Mouse (Mus musculus) myocyte (in vitro differentiated cells): ENCODE measurements around the gene Tcf7l1. TPM values are rescaled to one million over a fixed set of nuclear protein-coding genes. Genes with fewer than 3 reads are reported as not detected.
A peak's percentile ranks its signal among the peaks of the same experiment; 100 is the strongest.

ENCODE experiments used
- H3K27me3 ChIP-seq: one replicate; pipeline ENCODE4 v1.6.1; 2011; ENCODE audit not compliant: control insufficient read depth, insufficient read depth, insufficient read length
- H3K36me3 ChIP-seq: one replicate; pipeline ENCODE4 v1.6.1; 2011; ENCODE audit not compliant: control insufficient read depth, insufficient read depth
- H3K4me2 ChIP-seq: one replicate; pipeline ENCODE4 v1.6.1; 2011; ENCODE audit warnings: low read depth, control low read depth
- H3K4me3 ChIP-seq: one replicate; pipeline ENCODE4 v1.5.1; 2011; ENCODE audit warnings: mild to moderate bottlenecking, control low read depth, moderate library complexity
- H3K79me2 ChIP-seq: one replicate; pipeline ENCODE4 v1.6.1; 2011; ENCODE audit not compliant: control insufficient read depth, insufficient read depth
- H3ac ChIP-seq: one replicate; pipeline ENCODE4 v1.6.1; 2011; ENCODE audit not compliant: control insufficient read depth, insufficient read length
- CEBPB ChIP-seq: IDR thresholded peaks from 2 replicates; pipeline ENCODE4 v1.6.1; 2011; ENCODE audit warnings: mild to moderate bottlenecking, moderate library complexity; ENCODE audit not compliant: poor library complexity, insufficient read depth, severe bottlenecking
- E2F4 ChIP-seq: IDR thresholded peaks from one replicate; pipeline ENCODE4 v1.6.1; 2011; ENCODE audit warnings: mild to moderate bottlenecking, control low read depth, moderate library complexity; ENCODE audit not compliant: insufficient read depth
- MAX ChIP-seq: IDR thresholded peaks from one replicate; pipeline ENCODE4 v1.6.1; 2011; ENCODE audit warnings: low read depth, mild to moderate bottlenecking, control low read depth
- MYOD1 ChIP-seq, 3 experiments: IDR thresholded peaks; one replicate each; pipeline ENCODE4 v1.6.1; 2011; ENCODE audit warnings: control low read depth in 2 of 3, low read depth in 2 of 3, mild to moderate bottlenecking in 2 of 3, moderate library complexity in 1 of 3; ENCODE audit not compliant: insufficient read length in 2 of 3, control insufficient read depth in 1 of 3
- MYOG ChIP-seq, 3 experiments: IDR thresholded peaks; one replicate each; pipeline ENCODE4 v1.6.1; 2011; ENCODE audit warnings: control low read depth in 2 of 3, low read depth in 2 of 3, mild to moderate bottlenecking in 2 of 3; ENCODE audit not compliant: insufficient read length in 2 of 3, control insufficient read depth in 1 of 3, insufficient read depth in 1 of 3
- POLR2A ChIP-seq: IDR thresholded peaks from one replicate; pipeline ENCODE4 v1.6.1; 2011; ENCODE audit warnings: low read depth, mild to moderate bottlenecking, control low read depth, moderate library complexity; ENCODE audit not compliant: insufficient read length
- POLR2AphosphoS2 ChIP-seq: IDR thresholded peaks from one replicate; pipeline ENCODE4 v1.6.1; 2011; ENCODE audit warnings: low read depth, control low read depth; ENCODE audit not compliant: insufficient read length
- REST ChIP-seq: IDR thresholded peaks from one replicate; pipeline ENCODE4 v1.6.1; 2011; ENCODE audit warnings: mild to moderate bottlenecking, control low read depth, moderate library complexity; ENCODE audit not compliant: insufficient read depth, insufficient read length
- SRF ChIP-seq: IDR thresholded peaks from one replicate; pipeline ENCODE4 v1.6.1; 2011; ENCODE audit warnings: low read depth; ENCODE audit not compliant: control insufficient read depth, insufficient read length
- TCF12 ChIP-seq: IDR thresholded peaks from one replicate; pipeline ENCODE4 v1.6.1; 2011; ENCODE audit warnings: mild to moderate bottlenecking, control low read depth; ENCODE audit not compliant: poor library complexity, insufficient read depth, severe bottlenecking
- TCF3 ChIP-seq: IDR thresholded peaks from one replicate; pipeline ENCODE4 v1.6.1; 2011; ENCODE audit warnings: low read depth, control low read depth; ENCODE audit not compliant: insufficient read length
- USF1 ChIP-seq: IDR thresholded peaks from one replicate; pipeline ENCODE4 v1.6.1; 2011; ENCODE audit warnings: low read depth, mild to moderate bottlenecking, control low read depth, moderate library complexity
- polyA plus RNA-seq: library from polyadenylated mRNA; unstranded; fragments of >200 nt; fragmentation: generic; extraction: Trizol; gene quantifications from one replicate; pipeline ENCODE4 v1.2.1, GENCODE M21; 2012; ENCODE audit warnings: missing spikeins

The Tcf7l1 gene
- polyA plus RNA-seq, 1 experiment, result 13.3 TPM

DNA sequence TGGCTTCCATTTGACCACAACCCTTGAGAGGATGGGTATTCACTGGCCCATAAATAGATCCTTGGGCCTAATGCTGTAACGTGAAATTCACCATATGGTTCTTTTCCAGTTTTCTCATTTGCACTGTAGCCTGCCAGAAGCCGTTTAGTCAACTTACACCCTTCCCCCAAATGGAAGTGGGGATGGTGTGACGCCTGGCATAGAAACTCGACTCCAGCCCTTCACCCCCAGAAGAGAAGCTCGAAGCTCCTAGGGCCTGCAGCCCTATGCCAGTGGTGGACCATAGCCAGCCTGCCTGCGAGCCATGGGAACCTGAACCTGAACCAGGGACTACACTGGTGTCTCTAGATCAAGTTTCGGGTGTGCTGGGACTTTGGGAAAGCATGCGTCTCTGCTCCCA, 99.1 kb downstream of the Tcf7l1 start:
- Histone ChIP-seq H3K4me3 (no peak overlapping the region), H3K36me3 (no peaks in the 10 kb centered on the region), H3K79me2 (peaks cover 19% of the 10 kb centered on the region), H3K4me2 (no peak overlapping the region), H3K27me3 (no peaks in the 10 kb centered on the region), H3ac (no peak overlapping the region)
- TF ChIP-seq CEBPB (no peak), POLR2AphosphoS2 (no peak), MAX (no peak), E2F4 (no peak), REST (no peak), USF1 (no peak), SRF (no peak), MYOD1 (IDR thresholded peaks at IDR 0.05; ENCODE audit: control insufficient read depth in 1 of 3, insufficient read length in 2 of 3, low read depth in 2 of 3) (no peak), TCF12 (no peak), MYOG (IDR thresholded peaks at IDR 0.05; ENCODE audit: control insufficient read depth in 1 of 3, insufficient read depth in 1 of 3, insufficient read length in 2 of 3, low read depth in 2 of 3) (no peak), POLR2A (no peak), TCF3 (no peak)

GRCm38 (mm10) chr6:72689046-72689445, 100.0 kb downstream of the Tcf7l1 start:
- Histone ChIP-seq H3ac (no peak overlapping the region), H3K27me3 (no peaks in the 10 kb centered on the region), H3K4me3 (no peak overlapping the region), H3K4me2 (no peak overlapping the region), H3K36me3 (no peaks in the 10 kb centered on the region), H3K79me2 (peaks cover 19% of the 10 kb centered on the region)
- no peak for TF ChIP-seq MYOD1 (IDR thresholded peaks at IDR 0.05; ENCODE audit: control insufficient read depth in 1 of 3, insufficient read length in 2 of 3, low read depth in 2 of 3)
- TF ChIP-seq E2F4, result no peak
- TF ChIP-seq MAX, result no peak
- no peak for TF ChIP-seq POLR2AphosphoS2
- no peak for TF ChIP-seq TCF12
- TF ChIP-seq POLR2A, result no peak
- TF ChIP-seq REST, result no peak
- TF ChIP-seq TCF3, result no peak
- no peak for TF ChIP-seq CEBPB
- no peak for TF ChIP-seq SRF
- TF ChIP-seq USF1, result no peak
- no peak for TF ChIP-seq MYOG (IDR thresholded peaks at IDR 0.05; ENCODE audit: control insufficient read depth in 1 of 3, insufficient read depth in 1 of 3, insufficient read length in 2 of 3, low read depth in 2 of 3)

DNA sequence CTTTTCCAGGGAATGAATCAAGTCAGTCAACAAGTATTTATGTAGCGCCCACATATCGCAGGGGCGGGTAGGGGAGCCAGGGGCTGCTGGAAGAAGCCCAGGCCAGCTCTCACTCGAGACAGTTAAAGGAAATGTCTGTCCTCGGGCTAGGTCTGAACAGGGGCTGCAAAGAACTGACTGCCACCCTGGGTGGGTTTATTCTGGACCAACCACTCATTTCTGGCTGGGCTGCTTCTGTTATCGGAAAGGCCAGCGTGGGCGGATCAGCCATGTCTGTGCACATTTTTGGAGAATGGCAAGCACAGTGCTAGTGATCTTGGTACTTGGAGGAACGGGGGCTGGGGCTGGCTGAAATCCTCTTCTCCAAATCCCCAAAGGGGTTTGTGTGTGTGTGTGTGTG, 103.9 kb downstream of the Tcf7l1 start:
- H3K36me3 ChIP-seq, result no peaks in the 10 kb centered on the region
- no peaks in the 10 kb centered on the region for H3K27me3 ChIP-seq
- H3K4me2 ChIP-seq, result peak overlapping the region; percentile 9
- TF ChIP-seq POLR2A, result no peak
- TF ChIP-seq MYOD1 (IDR thresholded peaks at IDR 0.05; ENCODE audit: control insufficient read depth in 1 of 3, insufficient read length in 2 of 3, low read depth in 2 of 3), result no peak
- TF ChIP-seq POLR2AphosphoS2, result no peak
- TF ChIP-seq MYOG (IDR thresholded peaks at IDR 0.05; ENCODE audit: control insufficient read depth in 1 of 3, insufficient read depth in 1 of 3, insufficient read length in 2 of 3, low read depth in 2 of 3), result no peak
- no peak for TF ChIP-seq REST
- no peak for TF ChIP-seq TCF12
- TF ChIP-seq TCF3, result no peak
- TF ChIP-seq USF1, result no peak
- TF ChIP-seq E2F4, result no peak
- no peak for TF ChIP-seq MAX
- TF ChIP-seq SRF, result no peak
- no peak for TF ChIP-seq CEBPB
- no peak overlapping the region for H3ac ChIP-seq
- H3K79me2 ChIP-seq, result peaks cover 6% of the 10 kb centered on the region
- no peak overlapping the region for H3K4me3 ChIP-seq

GRCm38 (mm10) chr6:72684260-72684805, 104.7 kb downstream of the Tcf7l1 start:
- Histone ChIP-seq H3K27me3 (no peaks in the 10 kb centered on the region), H3ac (no peak overlapping the region), H3K4me2 (no peak overlapping the region), H3K36me3 (no peaks in the 10 kb centered on the region), H3K4me3 (no peak overlapping the region), H3K79me2 (peaks cover 3% of the 10 kb centered on the region)
- no peak for TF ChIP-seq USF1
- no peak for TF ChIP-seq POLR2A
- no peak for TF ChIP-seq MAX
- TF ChIP-seq POLR2AphosphoS2, result no peak
- TF ChIP-seq E2F4, result no peak
- TF ChIP-seq MYOG (IDR thresholded peaks at IDR 0.05; ENCODE audit: control insufficient read depth in 1 of 3, insufficient read depth in 1 of 3, insufficient read length in 2 of 3, low read depth in 2 of 3), result no peak
- no peak for TF ChIP-seq TCF12
- no peak for TF ChIP-seq CEBPB
- TF ChIP-seq TCF3, result no peak
- TF ChIP-seq SRF, result no peak
- no peak for TF ChIP-seq REST
- TF ChIP-seq MYOD1 (IDR thresholded peaks at IDR 0.05; ENCODE audit: control insufficient read depth in 1 of 3, insufficient read length in 2 of 3, low read depth in 2 of 3), result no peak

DNA sequence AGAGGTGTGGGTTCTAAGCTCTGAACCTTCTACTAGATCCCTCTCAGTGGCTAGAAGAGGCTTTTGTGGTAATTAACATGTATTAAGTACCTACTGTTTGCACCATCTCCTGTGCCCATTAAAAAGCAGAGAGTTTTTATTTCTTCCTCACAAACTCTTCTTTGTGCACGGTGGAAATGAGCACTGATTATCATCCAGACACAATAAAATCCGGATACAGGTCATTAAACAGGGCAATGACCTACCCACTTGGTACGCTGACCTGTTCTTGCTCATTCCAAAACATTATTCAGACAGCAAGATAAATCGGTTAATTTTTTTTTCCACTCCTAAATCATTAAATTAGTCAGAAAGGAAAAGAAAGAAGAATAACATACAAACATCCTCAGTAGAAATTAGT, 106.8 kb downstream of the Tcf7l1 start:
- TF ChIP-seq POLR2A (no peak), TCF12 (no peak), MYOD1 (IDR thresholded peaks at IDR 0.05; ENCODE audit: control insufficient read depth in 1 of 3, insufficient read length in 2 of 3, low read depth in 2 of 3) (no peak), TCF3 (no peak), USF1 (no peak), MYOG (IDR thresholded peaks at IDR 0.05; ENCODE audit: control insufficient read depth in 1 of 3, insufficient read depth in 1 of 3, insufficient read length in 2 of 3, low read depth in 2 of 3) (no peak)

More for the DNA sequence above, 106.8 kb downstream of the Tcf7l1 start:
- H3K4me2 ChIP-seq, result no peak overlapping the region
- no peak overlapping the region for H3ac ChIP-seq
- H3K4me3 ChIP-seq, result no peak overlapping the region
- H3K36me3 ChIP-seq, result no peaks in the 10 kb centered on the region
- H3K27me3 ChIP-seq, result no peaks in the 10 kb centered on the region
- no peaks in the 10 kb centered on the region for H3K79me2 ChIP-seq
